Mouse (Mus musculus) left cerebral cortex, postnatal 36 days (tissue): Measurements from ENCODE around the gene Fto. TPM values are rescaled to one million over a fixed set of nuclear protein-coding genes. Genes with fewer than 3 reads are reported as not detected.

Experiments
- DNase-seq, 2 experiments: peaks; one replicate each; pipeline ENCODE4 v3.0.0; 2021 to 2022; ENCODE audit warnings: low spot score in 2 of 2, mixed read lengths in 1 of 2
- intact Hi-C: fragments of 180-260 bp; cut with DNase I; formaldehyde crosslinking; loops from one replicate; pipeline ENCODE4 v1.15.1; 2025
- total RNA-seq, 2 experiments: library from RNA; stranded (reverse); gene quantifications; 2 replicates each; pipeline ENCODE4 v1.2.3; 2021

Fto gene
- total RNA-seq, 2 experiments from 2014 or later = 153 to 156 TPM

- no peak for DNase-seq
- intact Hi-C loops = no loop called here
These were observed 164.1 kb downstream of the Fto start for GRCm38 (mm10) chr8:91477471-91477870.

- intact Hi-C loops = loop anchor here (10.0 kb wide), 2 partner anchors 98 to 288 kb away; partner anchors contain the start of gene Aktip
These were observed 169.2 kb downstream of the Fto start for GRCm38 (mm10) chr8:91482511-91482910.

GRCm38 (mm10) chr8:91486394-91486793 is 173.1 kb downstream of the Fto start:
- no peak for DNase-seq
- intact Hi-C loops = loop anchor here (10.0 kb wide), 2 partner anchors 102 to 292 kb away; partner anchors contain the start of gene Aktip

More at GRCm38 (mm10) chr8:91482511-91482910, 169.2 kb downstream of the Fto start:
- DNase-seq = no peak

GRCm38 (mm10) chr8:91487456-91487855 is 174.1 kb downstream of the Fto start:
- no peak for DNase-seq
- intact Hi-C loops = loop anchor here (10.0 kb wide), 2 partner anchors 103 to 293 kb away; partner anchors contain the start of gene Aktip

- peak; percentile 36 to 59 for DNase-seq
- intact Hi-C loops = loop anchor here (10.0 kb wide), 2 partner anchors 103 to 293 kb away; partner anchors contain the start of gene Aktip
These were observed 174.9 kb downstream of the Fto start for GRCm38 (mm10) chr8:91488086-91488783.

GRCm38 (mm10) chr8:91488784-91489450 is 175.6 kb downstream of the Fto start:
- no peak for DNase-seq
- intact Hi-C loops = loop anchor here (10.0 kb wide), 2 partner anchors 104 to 294 kb away; partner anchors contain the start of gene Aktip

GRCm38 (mm10) chr8:91490065-91490464 is 176.7 kb downstream of the Fto start:
- intact Hi-C loops = no loop called here
- DNase-seq = no peak

GRCm38 (mm10) chr8:91493373-91493772 is 180.0 kb downstream of the Fto start:
- DNase-seq = no peak
- intact Hi-C loops = no loop called here

GRCm38 (mm10) chr8:91494501-91495259 is 181.4 kb downstream of the Fto start:
- intact Hi-C loops = no loop called here
- DNase-seq = no peak

GRCm38 (mm10) chr8:91495260-91495601 is 181.9 kb downstream of the Fto start:
- intact Hi-C loops = no loop called here
- no peak for DNase-seq

- intact Hi-C loops = no loop called here
- DNase-seq = no peak
These were observed 182.7 kb downstream of the Fto start for GRCm38 (mm10) chr8:91496000-91496399.

- DNase-seq = no peak
- intact Hi-C loops = no loop called here
These were observed 183.6 kb downstream of the Fto start for GRCm38 (mm10) chr8:91496936-91497335.

GRCm38 (mm10) chr8:91498611-91499010 is 185.3 kb downstream of the Fto start:
- intact Hi-C loops = no loop called here
- no peak for DNase-seq

- no peak for DNase-seq
- intact Hi-C loops = no loop called here
These were observed 186.0 kb downstream of the Fto start for GRCm38 (mm10) chr8:91499303-91499702.

- intact Hi-C loops = no loop called here
- no peak for DNase-seq
These were observed 188.8 kb downstream of the Fto start for GRCm38 (mm10) chr8:91501960-91502600.

- intact Hi-C loops = no loop called here
- DNase-seq = no peak
These were observed 189.5 kb downstream of the Fto start for GRCm38 (mm10) chr8:91502791-91503190.

GRCm38 (mm10) chr8:91504360-91504759 is 191.0 kb downstream of the Fto start:
- DNase-seq = no peak
- intact Hi-C loops = no loop called here

- intact Hi-C loops = no loop called here
- peak in 1 of 2 experiments; percentile 15 for DNase-seq
These were observed 191.6 kb downstream of the Fto start for GRCm38 (mm10) chr8:91504891-91505290.

GRCm38 (mm10) chr8:91505411-91505954 is 192.2 kb downstream of the Fto start:
- intact Hi-C loops = no loop called here
- no peak for DNase-seq
